Mouse (Mus musculus): ENCODE measurements around the gene Prr12.

GRCm38 (mm10) chr7:45093516-45093905 lies 40.8 kb upstream of the Prr12 start:
- TF ChIP-seq POLR2A (IDR thresholded peaks at IDR 0.05; ENCODE audit: borderline replicate concordance, control insufficient read depth, low read depth, low read length) (no peak), CTCF (IDR thresholded peaks at IDR 0.05; ENCODE audit: control insufficient read depth, insufficient read depth, low read length) (no peak)
